Mouse (Mus musculus) frontal cortex, postnatal 14 days (tissue): ENCODE results near the gene Gldc.
"Not testable (repeated sequence)": the region's sequence is repeated elsewhere in the genome, so short reads cannot be mapped to it uniquely, and the experiment has no call there.

Experiments used
- DNase-seq, 2 experiments: peaks; one replicate each; pipeline ENCODE4 v3.0.0; 2022; ENCODE audit warnings: low spot score in 2 of 2

Gene Gldc

GRCm38 (mm10) chr19:30174919-30175571 lies at the start of gene Gldc:
Gldc (minus strand) TSS chr19:30175429.
- DNase-seq: peak; percentile 56 to 58

GRCm38 (mm10) chr19:30222593-30222992 lies 47.4 kb upstream of the Gldc start:
- DNase-seq: not testable (repeated sequence)

GRCm38 (mm10) chr19:30217335-30217734 lies 42.1 kb upstream of the Gldc start:
- DNase-seq: peak in 1 of 2 experiments; percentile 62

DNA sequence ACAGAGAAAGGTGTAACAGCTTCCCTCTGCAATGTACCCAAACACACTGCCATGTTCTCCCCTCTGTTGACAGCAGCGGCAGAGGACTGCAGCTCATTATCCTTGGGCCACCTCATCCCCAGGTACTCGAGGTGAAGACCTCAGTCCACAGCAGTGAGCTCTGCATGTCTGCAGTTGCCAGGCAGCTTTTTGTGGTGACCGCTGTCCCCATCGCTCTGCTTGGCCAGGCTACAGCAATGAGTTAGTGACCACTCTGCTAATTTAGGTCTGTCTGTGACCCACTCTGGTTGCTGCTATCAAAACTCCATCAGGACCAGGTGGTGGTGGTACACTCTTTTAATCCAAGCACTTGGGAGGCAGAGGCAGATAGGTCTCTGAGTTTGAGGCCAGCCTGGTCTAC lies 41.0 kb upstream of the Gldc start:
- DNase-seq: no peak

- not testable (repeated sequence) for DNase-seq
Measured at GRCm38 (mm10) chr19:30215736-30216135, 40.5 kb upstream of the Gldc start.

GRCm38 (mm10) chr19:30214026-30214425 lies 38.8 kb upstream of the Gldc start:
- no peak for DNase-seq

DNA sequence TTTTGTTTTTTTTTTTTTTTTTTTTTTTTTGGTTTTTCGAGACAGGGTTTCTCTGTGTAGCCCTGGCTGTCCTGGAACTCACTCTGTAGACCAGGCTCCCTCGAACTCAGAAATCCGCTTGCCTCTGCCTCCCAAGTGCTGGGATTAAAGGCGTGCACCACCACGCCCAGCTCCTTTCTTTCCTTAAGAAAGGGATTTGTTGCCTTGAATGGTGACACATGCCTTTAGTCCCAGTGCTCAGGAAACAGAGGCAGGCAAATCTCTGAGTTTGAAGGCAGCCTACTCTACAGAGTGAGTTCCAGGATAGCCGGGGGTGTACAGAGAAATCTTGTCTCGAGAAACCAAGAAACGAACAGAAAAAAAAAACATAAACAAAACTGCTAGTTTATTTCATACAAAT lies 33.8 kb upstream of the Gldc start:
- DNase-seq: not testable (repeated sequence)

DNA sequence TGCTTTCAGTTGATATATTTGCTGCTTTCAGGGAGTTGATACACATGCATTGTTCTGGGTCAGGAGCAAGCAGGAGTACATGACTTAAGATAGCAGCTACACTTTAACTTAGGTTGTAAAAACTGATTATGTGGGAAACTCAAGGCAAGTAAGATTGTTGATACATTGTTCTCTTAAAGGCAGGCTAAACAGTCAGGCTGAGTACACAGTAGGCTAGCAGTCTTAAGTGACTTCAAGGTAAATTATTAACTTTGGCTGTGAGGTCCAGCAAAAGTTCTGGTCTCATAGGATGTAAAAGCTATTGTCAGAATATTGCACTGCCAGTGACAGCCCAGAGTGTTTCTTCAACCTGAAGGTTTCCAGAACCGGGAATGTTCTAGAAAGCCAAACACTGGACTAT lies 31.8 kb upstream of the Gldc start:
- DNase-seq: no peak

DNA sequence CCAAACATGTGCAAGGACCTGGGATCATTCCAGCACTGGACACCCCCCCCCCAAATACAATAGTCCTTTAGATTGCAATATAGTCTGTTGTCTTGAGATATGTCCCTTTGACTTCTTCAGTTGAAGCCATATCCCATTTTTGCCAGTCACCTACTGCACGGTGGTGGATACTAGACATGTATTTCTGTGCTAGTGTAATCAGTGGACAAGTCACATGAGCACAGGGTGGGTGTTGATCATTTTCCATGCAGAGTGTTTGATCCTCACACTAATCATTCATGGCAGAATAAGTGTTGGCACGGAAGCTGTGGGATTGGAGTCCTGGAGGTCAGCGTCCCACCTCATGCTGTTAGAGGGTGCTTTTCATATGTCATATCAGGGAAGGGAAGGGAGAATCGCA lies 30.6 kb upstream of the Gldc start:
- DNase-seq: no peak

DNA sequence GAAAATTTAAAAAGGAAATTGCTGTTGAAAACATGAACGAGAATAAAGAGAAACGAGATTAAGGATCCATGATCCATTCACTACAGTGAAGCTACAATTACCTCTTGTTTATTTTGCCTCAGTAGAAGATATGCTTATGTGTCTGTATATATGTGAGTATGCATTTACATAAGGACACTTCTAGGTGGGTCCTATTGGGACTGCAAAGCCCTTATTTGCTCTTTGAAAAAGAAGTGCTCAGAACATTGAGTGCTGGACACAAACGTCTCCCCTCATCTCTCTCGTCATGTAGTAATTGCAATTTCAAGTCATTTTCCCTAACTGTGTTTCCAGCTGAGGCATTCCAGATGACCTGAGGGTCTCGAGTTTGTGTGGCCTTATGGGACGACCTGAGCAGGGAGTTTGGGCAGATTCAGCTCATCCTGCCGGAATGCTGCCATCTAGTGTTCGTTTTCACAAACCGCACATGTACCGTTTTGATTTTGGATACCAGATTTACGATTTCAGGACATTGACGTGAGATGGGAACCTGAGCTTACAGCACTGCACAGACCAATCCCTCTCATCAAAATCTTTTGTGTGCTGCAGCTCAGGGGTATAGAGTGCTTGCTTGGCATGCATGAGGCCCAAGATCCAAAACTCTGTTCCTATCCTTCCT lies 30.1 kb upstream of the Gldc start:
- DNase-seq: peak in 1 of 2 experiments; percentile 12

DNA sequence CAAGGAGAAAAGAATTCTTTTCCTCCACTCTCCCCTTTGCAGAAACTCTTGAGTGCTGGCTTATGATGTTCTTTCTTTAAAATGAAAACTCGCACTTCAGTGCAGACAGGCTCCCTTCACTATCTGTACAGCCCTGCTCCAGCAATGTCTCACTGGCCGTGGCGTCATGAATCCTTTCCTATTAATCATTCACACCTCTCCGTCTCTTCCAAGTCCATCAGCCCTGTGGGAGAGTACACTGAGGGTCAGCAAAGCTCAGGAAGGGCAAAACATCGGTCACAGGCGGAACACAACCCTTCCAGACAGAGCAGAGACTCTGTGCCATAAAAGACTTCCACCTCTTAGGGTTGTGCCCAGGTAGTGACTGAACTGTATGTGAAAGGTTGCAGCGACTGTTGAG lies 26.9 kb upstream of the Gldc start:
- no peak for DNase-seq

GRCm38 (mm10) chr19:30194999-30195398 lies 19.8 kb upstream of the Gldc start:
- no peak for DNase-seq

GRCm38 (mm10) chr19:30187232-30187631 lies 12.0 kb upstream of the Gldc start:
- no peak for DNase-seq

DNA sequence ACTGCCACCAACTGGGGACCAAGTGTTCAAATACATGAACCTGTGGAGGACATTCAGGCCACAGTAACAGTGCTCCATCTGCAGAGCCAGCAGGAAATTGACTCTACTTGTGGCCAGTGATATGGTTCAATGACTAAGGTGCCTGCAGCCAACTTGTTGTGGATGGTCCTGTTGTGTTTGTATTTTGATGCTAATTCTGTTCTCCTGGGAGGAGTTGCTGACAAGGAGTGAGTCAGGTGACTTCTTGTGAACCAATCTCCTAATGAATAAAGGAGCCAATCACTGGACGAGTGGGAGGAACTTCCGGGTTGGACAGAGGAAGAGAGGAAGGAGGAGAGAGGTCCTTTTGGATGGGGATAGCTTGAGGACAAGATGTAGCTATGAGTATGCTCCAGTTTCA lies 10.3 kb upstream of the Gldc start:
- DNase-seq: no peak

GRCm38 (mm10) chr19:30179979-30180378 lies 4.8 kb upstream of the Gldc start:
- DNase-seq: no peak

GRCm38 (mm10) chr19:30174074-30174670 lies 1.1 kb downstream of the Gldc start:
- no peak for DNase-seq

- DNase-seq: no peak
Measured at GRCm38 (mm10) chr19:30171346-30172055, 3.7 kb downstream of the Gldc start.

DNA sequence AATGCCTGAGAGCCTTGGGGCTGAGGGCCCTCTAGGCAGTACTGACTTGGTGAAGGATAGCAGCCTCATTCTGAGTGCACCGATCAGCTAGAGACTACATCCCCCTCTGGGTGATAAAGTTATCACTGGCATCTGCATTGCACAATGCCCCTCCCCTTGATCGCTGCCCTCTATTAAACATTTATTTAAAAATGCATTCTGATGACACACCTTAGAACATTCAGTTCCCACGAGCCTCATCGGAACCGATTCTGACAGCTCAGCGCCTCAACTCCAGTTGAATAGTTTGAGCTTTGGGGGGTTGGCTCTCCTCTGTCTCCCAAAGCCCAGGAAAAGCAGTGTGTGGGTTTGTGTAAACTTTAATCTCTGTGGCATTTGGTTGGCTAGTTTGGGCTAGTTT lies 4.9 kb downstream of the Gldc start:
- DNase-seq: no peak

DNA sequence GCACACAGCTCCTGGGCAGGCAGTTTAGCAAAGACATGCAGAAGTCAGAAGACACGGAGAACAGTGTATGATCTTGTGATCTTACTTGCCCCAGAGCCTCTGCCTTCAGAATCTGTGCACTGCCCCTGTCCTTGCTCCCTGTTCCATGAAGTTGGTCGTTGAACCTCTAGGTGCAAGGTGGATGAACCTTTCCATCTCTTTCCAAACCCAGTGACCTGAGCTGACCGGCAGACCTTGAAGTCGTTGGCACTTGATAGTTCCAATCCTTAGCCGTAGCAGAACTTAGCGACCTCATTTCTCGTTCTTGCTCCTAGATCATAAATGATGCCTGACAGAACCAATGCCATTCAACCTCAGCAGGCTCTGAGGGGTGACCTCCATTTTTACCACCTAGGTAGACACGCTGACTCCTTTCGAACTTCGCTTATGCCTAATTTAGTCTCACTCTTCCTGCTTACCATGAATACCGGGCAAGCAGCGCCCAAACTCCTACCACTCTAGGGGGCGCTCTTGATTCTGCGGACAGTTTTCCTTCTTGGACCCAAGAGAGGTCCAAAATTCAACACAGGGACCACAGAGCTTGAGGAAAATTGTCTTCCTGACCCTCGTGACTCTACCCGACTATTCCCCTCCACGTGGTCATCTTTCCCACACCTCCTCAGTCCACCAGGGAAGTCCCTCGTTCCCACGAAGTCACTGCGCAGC lies 8.3 kb downstream of the Gldc start:
- DNase-seq: no peak

GRCm38 (mm10) chr19:30164228-30164627 lies 11.0 kb downstream of the Gldc start:
- DNase-seq: no peak

- no peak for DNase-seq
Measured at GRCm38 (mm10) chr19:30162808-30163207, 12.4 kb downstream of the Gldc start.

- DNase-seq: peak in 1 of 2 experiments; percentile 25
Measured at GRCm38 (mm10) chr19:30160021-30160420, 15.2 kb downstream of the Gldc start.
